Mouse (Mus musculus) stomach, embryonic 16.5 days (tissue): ENCODE data around the gene Acss2. TPM values are rescaled to one million over a fixed set of nuclear protein-coding genes. Genes with fewer than 3 reads are reported as not detected.

ENCODE experiments used
- ATAC-seq: fragments of 200-750 bp; cut with Nextera tagmentation; 2 replicates; pipeline ENCODE4 v1.8.0; 2017; ENCODE audit warnings: moderate number of reproducible peaks, moderate TSS enrichment; ENCODE audit not compliant: insufficient read depth, low FRiP score
- H3K27ac ChIP-seq: fragments of 300-500 bp; sonication (generic); 2 replicates; pipeline ENCODE4 v1.5.1; 2014; ENCODE audit warnings: low read length
- H3K27me3 ChIP-seq: fragments of 300-500 bp; sonication (generic); 2 replicates; pipeline ENCODE4 v1.6.1; 2014; ENCODE audit warnings: low read length, control low read depth, mixed read lengths; ENCODE audit not compliant: control insufficient read depth, insufficient read depth
- H3K36me3 ChIP-seq: fragments of 300-500 bp; sonication (generic); 2 replicates; pipeline ENCODE4 v1.6.1; 2014; ENCODE audit warnings: low read length; ENCODE audit not compliant: control insufficient read depth, insufficient read depth
- H3K4me1 ChIP-seq: fragments of 300-500 bp; sonication (generic); 2 replicates; pipeline ENCODE4 v1.6.1; 2014; ENCODE audit warnings: low read length, control low read depth, mixed read lengths; ENCODE audit not compliant: control insufficient read depth, insufficient read depth
- H3K4me2 ChIP-seq: fragments of 300-500 bp; sonication (generic); 2 replicates; pipeline ENCODE4 v1.6.1; 2014; ENCODE audit warnings: low read depth, low read length, mixed read lengths
- H3K4me3 ChIP-seq: fragments of 300-500 bp; sonication (generic); replicated peaks from 2 replicates; pipeline ENCODE4 v1.5.1; 2014; ENCODE audit warnings: mild to moderate bottlenecking, low read length
- H3K9ac ChIP-seq: fragments of 300-500 bp; sonication (generic); 2 replicates; pipeline ENCODE4 v1.6.1; 2014; ENCODE audit warnings: low read length
- H3K9me3 ChIP-seq: fragments of 300-500 bp; sonication (generic); replicated peaks from 2 replicates; pipeline ENCODE4 v1.6.1; 2016; ENCODE audit warnings: low read length, control low read depth; ENCODE audit not compliant: control insufficient read depth
- WGBS: fragments of 180-500 bp; shearing (Covaris S2); extraction: QIAGEN DNeasy Blood & Tissue Kit; methylation state at CpG from one replicate; pipeline ENCODE4 v1.1.7; 2014; 5-methylcytosine and 5-hydroxymethylcytosine counted together
- polyA plus RNA-seq: library from polyadenylated mRNA; unstranded; fragments of >200 nt; fragmentation: Nextera tagmentation; extraction: Ambion mirVana; gene quantifications from 2 replicates; pipeline ENCODE4 v1.2.1, GENCODE M21; 2015

Acss2 gene
- polyA plus RNA-seq, 1 experiment from 2014 or later = 15.4 TPM

DNA sequence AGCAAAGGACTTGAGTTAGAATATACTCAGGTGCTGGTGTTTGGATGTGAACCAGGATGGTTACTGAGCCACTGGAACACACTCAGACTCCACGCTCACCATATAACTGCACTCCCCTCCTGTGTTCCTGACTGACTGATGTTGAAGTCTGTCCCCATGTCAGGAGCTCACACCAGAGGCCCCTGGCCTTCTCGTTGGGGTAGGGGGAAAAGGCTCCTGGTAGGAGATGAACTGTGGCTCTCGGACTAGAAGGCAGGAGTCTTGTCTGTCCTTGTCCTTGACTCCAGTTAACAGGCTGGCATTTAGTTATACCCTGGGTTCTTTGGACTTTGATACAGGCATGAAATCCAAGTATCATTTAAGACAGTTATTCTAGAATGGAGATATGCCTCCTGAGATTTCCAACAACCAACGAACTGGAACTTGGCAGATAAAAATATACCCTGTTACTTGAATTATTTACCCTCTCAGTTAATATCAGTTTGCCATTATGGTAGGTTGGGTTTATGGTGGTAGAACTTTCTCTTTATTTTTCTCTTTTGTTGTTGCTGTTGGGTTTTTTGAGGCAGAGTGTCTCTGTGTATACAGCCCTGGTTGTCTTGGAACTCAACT lies 64.7 kb downstream of the Acss2 start:
- WGBS = 74% methylated on average over 4 of the region's 4 CpGs
- H3K4me3 ChIP-seq = no peak overlapping the region
- no peak overlapping the region for H3K4me2 ChIP-seq
- H3K9me3 ChIP-seq = no peaks in the 10 kb centered on the region
- H3K9ac ChIP-seq = no peak overlapping the region
- H3K36me3 ChIP-seq = no peaks in the 10 kb centered on the region
- no peak overlapping the region for H3K27ac ChIP-seq
- no peaks in the 10 kb centered on the region for H3K4me1 ChIP-seq
- no peaks in the 10 kb centered on the region for H3K27me3 ChIP-seq
- ATAC-seq = no peak

GRCm38 (mm10) chr2:155582996-155583395 lies 65.2 kb downstream of the Acss2 start:
- Histone ChIP-seq H3K9ac (no peak overlapping the region), H3K27ac (no peak overlapping the region), H3K4me1 (no peaks in the 10 kb centered on the region), H3K9me3 (no peaks in the 10 kb centered on the region), H3K4me2 (no peak overlapping the region), H3K4me3 (no peak overlapping the region), H3K27me3 (no peaks in the 10 kb centered on the region), H3K36me3 (no peaks in the 10 kb centered on the region)
- 84% methylated on average over 5 of the region's 5 CpGs for WGBS
- no peak for ATAC-seq

GRCm38 (mm10) chr2:155583927-155584530 lies 66.3 kb downstream of the Acss2 start:
- H3K27ac ChIP-seq = no peak overlapping the region
- H3K36me3 ChIP-seq = no peaks in the 10 kb centered on the region
- no peak overlapping the region for H3K4me3 ChIP-seq
- H3K4me2 ChIP-seq = no peak overlapping the region
- no peaks in the 10 kb centered on the region for H3K27me3 ChIP-seq
- H3K9me3 ChIP-seq = no peaks in the 10 kb centered on the region
- H3K4me1 ChIP-seq = no peaks in the 10 kb centered on the region
- 44% methylated on average over 5 of the region's 5 CpGs for WGBS
- no peak for ATAC-seq
- no peak overlapping the region for H3K9ac ChIP-seq

DNA sequence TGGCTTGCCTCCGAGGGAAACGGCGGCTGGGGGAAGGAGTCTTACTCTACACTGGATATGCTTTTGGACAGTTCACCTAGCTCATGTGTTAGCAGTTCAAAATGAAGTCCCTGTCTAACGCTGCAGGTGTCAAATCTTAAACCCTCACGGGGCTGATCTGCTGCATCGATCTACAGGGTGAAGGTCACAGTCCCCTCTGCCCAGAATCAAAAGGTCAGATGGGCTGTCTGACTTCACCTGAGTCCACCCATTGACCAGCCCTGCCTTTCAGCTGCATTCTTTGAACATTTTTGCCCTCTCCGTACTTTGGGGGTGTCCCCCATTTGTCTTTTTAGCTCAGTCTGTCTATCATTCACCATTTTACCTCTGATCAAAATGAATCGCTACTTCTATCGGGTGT lies 67.3 kb downstream of the Acss2 start:
- Histone ChIP-seq H3K4me3 (no peak overlapping the region), H3K4me2 (no peak overlapping the region), H3K36me3 (no peaks in the 10 kb centered on the region), H3K9ac (no peak overlapping the region), H3K27ac (no peak overlapping the region), H3K4me1 (no peaks in the 10 kb centered on the region), H3K9me3 (no peaks in the 10 kb centered on the region), H3K27me3 (no peaks in the 10 kb centered on the region)
- WGBS = 83% methylated on average over 9 of the region's 9 CpGs
- ATAC-seq = no peak

GRCm38 (mm10) chr2:155585486-155585885 lies 67.7 kb downstream of the Acss2 start:
- H3K9me3 ChIP-seq = no peaks in the 10 kb centered on the region
- no peak overlapping the region for H3K4me3 ChIP-seq
- H3K4me2 ChIP-seq = no peak overlapping the region
- 66% methylated on average over 10 of the region's 10 CpGs for WGBS
- peak; percentile 42; the same call in 1 of the 2 replicates for ATAC-seq
- no peaks in the 10 kb centered on the region for H3K27me3 ChIP-seq
- no peak overlapping the region for H3K9ac ChIP-seq
- no peak overlapping the region for H3K27ac ChIP-seq
- no peaks in the 10 kb centered on the region for H3K4me1 ChIP-seq
- H3K36me3 ChIP-seq = no peaks in the 10 kb centered on the region

GRCm38 (mm10) chr2:155588136-155588535 lies 70.4 kb downstream of the Acss2 start:
- no peak overlapping the region for H3K27ac ChIP-seq
- ATAC-seq = no peak
- no peak overlapping the region for H3K4me2 ChIP-seq
- no peaks in the 10 kb centered on the region for H3K27me3 ChIP-seq
- no peaks in the 10 kb centered on the region for H3K9me3 ChIP-seq
- H3K4me3 ChIP-seq = no peak overlapping the region
- no peaks in the 10 kb centered on the region for H3K36me3 ChIP-seq
- 71% methylated on average over 3 of the region's 3 CpGs for WGBS
- H3K9ac ChIP-seq = no peak overlapping the region
- H3K4me1 ChIP-seq = peaks cover 13% of the 10 kb centered on the region

DNA sequence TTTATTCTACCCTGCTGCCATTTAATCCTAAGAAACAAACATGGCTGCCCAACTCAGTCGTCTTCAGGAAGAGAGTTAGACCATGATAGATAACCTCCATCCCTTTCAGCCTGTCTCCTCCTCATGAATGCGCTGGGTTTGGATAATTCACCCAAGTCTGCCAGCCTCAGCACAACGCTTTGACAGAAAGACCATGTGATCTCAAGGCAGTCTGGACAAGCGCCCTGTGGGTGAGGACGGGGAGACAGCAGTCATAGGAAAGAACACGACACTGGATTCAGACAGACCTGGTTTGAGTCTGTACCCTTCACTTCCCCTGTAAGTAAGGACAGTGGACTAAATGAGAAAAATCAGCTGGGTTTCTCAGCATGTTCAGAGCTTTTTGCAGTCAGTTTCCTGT lies 71.8 kb downstream of the Acss2 start:
- Histone ChIP-seq H3K27me3 (no peaks in the 10 kb centered on the region), H3K27ac (peak overlapping the region; percentile 1; the same call in 1 of the 2 replicates), H3K36me3 (no peaks in the 10 kb centered on the region), H3K9me3 (no peaks in the 10 kb centered on the region), H3K4me2 (no peak overlapping the region), H3K4me3 (no peak overlapping the region), H3K4me1 (peaks cover 14% of the 10 kb centered on the region), H3K9ac (no peak overlapping the region)
- WGBS = 72% methylated on average over 6 of the region's 6 CpGs
- ATAC-seq = no peak

GRCm38 (mm10) chr2:155590876-155591275 lies 73.1 kb downstream of the Acss2 start:
- Histone ChIP-seq H3K27me3 (no peaks in the 10 kb centered on the region), H3K36me3 (no peaks in the 10 kb centered on the region), H3K9ac (no peak overlapping the region), H3K27ac (no peak overlapping the region; the same call in 1 of the 2 replicates), H3K4me1 (peaks cover 14% of the 10 kb centered on the region), H3K9me3 (no peaks in the 10 kb centered on the region), H3K4me3 (no peak overlapping the region), H3K4me2 (0 out of 2 replicates have a peak overlapping the region, but pooled peaks have one; percentile 82)
- 87% methylated on average over 2 of the region's 2 CpGs for WGBS
- ATAC-seq = no peak

DNA sequence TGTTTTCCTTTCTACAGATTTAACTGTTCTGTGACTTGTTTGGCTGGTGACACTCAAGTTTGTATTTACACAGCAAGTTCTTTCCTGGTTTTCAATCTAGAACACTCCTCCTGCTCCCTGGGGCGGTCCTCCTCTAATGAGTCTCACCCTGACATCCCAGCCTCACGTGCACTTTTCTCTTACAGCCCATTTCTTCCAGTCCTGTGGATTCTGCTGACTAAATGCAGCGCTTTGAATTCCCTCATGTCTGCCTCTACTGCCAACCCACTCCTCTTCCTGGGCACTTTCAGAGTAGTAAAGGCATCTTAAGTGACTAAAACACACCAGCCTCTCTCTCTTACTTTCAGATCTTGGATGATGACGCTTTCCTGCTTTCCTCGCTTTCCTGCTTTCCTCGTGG lies 73.9 kb downstream of the Acss2 start:
- 2% methylated on average over 6 of the region's 6 CpGs for WGBS
- ATAC-seq = no peak
- peaks cover 14% of the 10 kb centered on the region for H3K4me1 ChIP-seq

More for the DNA sequence above, 73.9 kb downstream of the Acss2 start:
- Histone ChIP-seq H3K27me3 (no peaks in the 10 kb centered on the region), H3K9ac (peak overlapping the region; percentile 80), H3K9me3 (no peaks in the 10 kb centered on the region), H3K27ac (peak overlapping the region; percentile 85), H3K4me3 (peak overlapping the region; percentile 61), H3K36me3 (no peaks in the 10 kb centered on the region), H3K4me2 (peak overlapping the region; percentile 82)
